Mouse (Mus musculus): ENCODE data around the gene Zfp853.

GRCm38 (mm10) chr5:143279247-143279646, 14.2 kb downstream of the Zfp853 start:
- TF ChIP-seq USF1 (IDR thresholded peaks at IDR 0.05; ENCODE audit: low read depth) (no peak), CTCF (IDR thresholded peaks at IDR 0.05; ENCODE audit: control insufficient read depth, insufficient read depth, insufficient read length) (no peak), MAX (IDR thresholded peaks at IDR 0.05) (no peak), MYOG (IDR thresholded peaks at IDR 0.05; ENCODE audit: control insufficient read depth, extremely low read depth, insufficient read length) (no peak), FOSL1 (IDR thresholded peaks at IDR 0.05; ENCODE audit: insufficient read depth, low read length, poor library complexity, severe bottlenecking) (no peak), CEBPB (IDR thresholded peaks at IDR 0.05; ENCODE audit: low read depth) (no peak), MYOD1 (IDR thresholded peaks at IDR 0.05; ENCODE audit: control insufficient read depth, insufficient read length, low read depth) (no peak)
